ENCODE assay signal across 10 mouse cellular contexts in genomic region chr12:112560176-112560797, GRCm38 (mm10). TPM values are rescaled to one million over a fixed set of nuclear protein-coding genes. Genes with fewer than 3 reads are reported as not detected.
A peak's percentile ranks its signal among the peaks of the same experiment; 100 is the strongest.
DNase-seq lines count a peak whose midpoint lies in the region; ATAC-seq and TF ChIP-seq lines count a peak whose summit lies in the region.
"Had no signal": no experiment of that assay in that cellular context is flagged by ENCODE, and none has a peak within 500 bp of the region (broad histone marks: within the 10 kb centered on the region; RNA-seq: fewer than 3 reads in every experiment).

No protein-coding gene starts in this region.

- TF ChIP-seq POLR2A in heart, adult 2 months (IDR thresholded peaks at IDR 0.05; ENCODE audit: insufficient read depth, low read depth, low read length) = no peak
- no peak for TF ChIP-seq POLR2A in MEL (IDR thresholded peaks at IDR 0.05; ENCODE audit: control insufficient read depth in 1 of 2, insufficient read depth in 1 of 2, low read depth in 1 of 2, low read length in 2 of 2, poor library complexity in 1 of 2)

- no peak overlapping the region for H3K9ac ChIP-seq in heart, adult 2 months (ENCODE audit: low read depth, low read length)
- no peak overlapping the region for H3K9ac ChIP-seq in MEL (ENCODE audit: control insufficient read depth, low read depth, low read length, poor library complexity, severe bottlenecking)
- H3K9ac ChIP-seq in liver, embryonic 16.5 days (ENCODE audit: low read depth, low read length) = no peak overlapping the region
- H3K9ac ChIP-seq: hindbrain, embryonic 14.5 days; neural tube, embryonic 12.5 days had no signal

- intact Hi-C loops in heart, adult 2 months (cut with DNase I) = loop anchor here (2.0 kb wide), 1 partner anchor 29 kb away; the partner anchor contains the start of gene Inf2
- intact Hi-C loops in heart, postnatal 25 days (cut with DNase I) = no loop called here

- H3K79me2 ChIP-seq in heart, adult 2 months (replicated peaks; ENCODE audit: control insufficient read depth, insufficient read depth, low read length) = no peaks in the 10 kb centered on the region
- H3K79me2 ChIP-seq in MEL (ENCODE audit: control insufficient read depth, insufficient read depth, low read length, poor library complexity) = no peaks in the 10 kb centered on the region

- 29% methylated on average over 5 of the region's 5 CpGs for WGBS in heart, adult 2 months
- WGBS in liver, embryonic 16.5 days (ENCODE audit: insufficient replicate concordance) = 56% methylated on average over 5 of the region's 5 CpGs
- whole genome bisulfite sequencing in limb, embryonic 10.5 days = 60% methylated on average over 5 of the region's 5 CpGs

- peak; percentile 12; the same call in 1 of the 2 replicates for TF ChIP-seq RAD21 in MEL (IDR thresholded peaks at IDR 0.05; ENCODE audit: low read depth, low read length)

- H3K4me1 ChIP-seq in heart, adult 2 months (ENCODE audit: control insufficient read depth, insufficient read depth, low read length) = peaks cover 15% of the 10 kb centered on the region
- no peaks in the 10 kb centered on the region for H3K4me1 ChIP-seq in MEL (ENCODE audit: control insufficient read depth in 1 of 2, insufficient read depth in 2 of 2, low read length in 2 of 2)
- H3K4me1 ChIP-seq in liver, embryonic 16.5 days (ENCODE audit: control insufficient read depth, low read depth, low read length) = peaks cover 4% of the 10 kb centered on the region
- peaks cover 4% of the 10 kb centered on the region for H3K4me1 ChIP-seq in limb, embryonic 10.5 days

- DNase-seq in heart, adult 2 months = peak; percentile 24 to 31
- no peak for DNase-seq in heart, postnatal 25 days (ENCODE audit: low spot score)
- DNase-seq in MEL (ENCODE audit: low read depth, low spot score) = peak; percentile 55
- peak; percentile 56 for DNase-seq in heart, postnatal 4 days
- DNase-seq in ovary, postnatal 14 days (ENCODE audit: low spot score) = no peak
- no peak for DNase-seq in limb, embryonic 10.5 days (ENCODE audit: low spot score)
- no peak for DNase-seq in layer of hippocampus, adult 8-10 months (ENCODE audit: low spot score in 2 of 2)

- no peaks in the 10 kb centered on the region for H3K9me3 ChIP-seq in MEL (replicated peaks; ENCODE audit: insufficient read depth, low read length)
- no peaks in the 10 kb centered on the region for H3K9me3 ChIP-seq in liver, embryonic 16.5 days (replicated peaks; ENCODE audit: control insufficient read depth, low read length)
- no peaks in the 10 kb centered on the region for H3K9me3 ChIP-seq in limb, embryonic 10.5 days (replicated peaks)
- H3K9me3 ChIP-seq: neural tube, embryonic 12.5 days had no signal

- no peak overlapping the region for H3K4me2 ChIP-seq in liver, embryonic 16.5 days (ENCODE audit: low read depth, low read length)
- H3K4me2 ChIP-seq: hindbrain, embryonic 14.5 days; neural tube, embryonic 12.5 days had no signal

- H3K27me3 ChIP-seq in heart, adult 2 months (ENCODE audit: control insufficient read depth, insufficient read depth, low read length) = no peaks in the 10 kb centered on the region
- H3K27me3 ChIP-seq in MEL (ENCODE audit: control insufficient read depth in 1 of 2, insufficient read depth in 2 of 2, low read length in 2 of 2) = peaks cover 4 to 7% of the 10 kb centered on the region in 2 experiments; a peak in 3 of 4 replicates
- no peaks in the 10 kb centered on the region for H3K27me3 ChIP-seq in liver, embryonic 16.5 days (ENCODE audit: control insufficient read depth, insufficient read depth, low read depth, low read length)
- no peaks in the 10 kb centered on the region for H3K27me3 ChIP-seq in limb, embryonic 10.5 days (ENCODE audit: low read depth, poor library complexity, severe bottlenecking)
- H3K27me3 ChIP-seq: neural tube, embryonic 12.5 days had no signal

- peak; percentile 71 for TF ChIP-seq CTCF in heart, adult 2 months (IDR thresholded peaks at IDR 0.05)
- peak in 1 of 3 experiments; percentile 70; a peak in 2 of 6 replicates for TF ChIP-seq CTCF in MEL (IDR thresholded peaks at IDR 0.05 in 2 of 3, conservative IDR thresholded peaks at IDR 0.05 in 1 of 3; ENCODE audit: control insufficient read depth in 1 of 3, insufficient read depth in 1 of 3, low read depth in 2 of 3, low read length in 3 of 3, poor library complexity in 1 of 3, severe bottlenecking in 1 of 3)

- no peaks in the 10 kb centered on the region for H3K36me3 ChIP-seq in heart, adult 2 months (ENCODE audit: control insufficient read depth, insufficient read depth, low read length)
- H3K36me3 ChIP-seq in MEL (ENCODE audit: control insufficient read depth in 1 of 2, insufficient read depth in 2 of 2, low read length in 2 of 2) = no peaks in the 10 kb centered on the region
- H3K36me3 ChIP-seq in liver, embryonic 16.5 days (ENCODE audit: control insufficient read depth, insufficient read depth) = no peaks in the 10 kb centered on the region
- no peaks in the 10 kb centered on the region for H3K36me3 ChIP-seq in limb, embryonic 10.5 days
- H3K36me3 ChIP-seq: neural tube, embryonic 12.5 days had no signal

- H3K4me3 ChIP-seq in heart, adult 2 months = no peak overlapping the region
- H3K4me3 ChIP-seq in MEL (ENCODE audit: control insufficient read depth in 1 of 2, insufficient read depth in 1 of 2, low read depth in 2 of 2, low read length in 2 of 2) = no peak overlapping the region
- H3K4me3 ChIP-seq in liver, embryonic 16.5 days (ENCODE audit: low read depth, low read length) = no peak overlapping the region
- no peak overlapping the region for H3K4me3 ChIP-seq in limb, embryonic 10.5 days
- H3K4me3 ChIP-seq: neural tube, embryonic 12.5 days had no signal

- ATAC-seq in liver, embryonic 16.5 days (ENCODE audit: low read depth) = peak; percentile 57

- no peak for TF ChIP-seq EP300 in heart, adult 2 months (IDR thresholded peaks at IDR 0.05; ENCODE audit: insufficient read depth, low read depth, low read length)
- no peak for TF ChIP-seq EP300 in MEL (IDR thresholded peaks at IDR 0.05; ENCODE audit: low read depth in 1 of 2, low read length in 2 of 2)

- H3K27ac ChIP-seq in heart, adult 2 months = peak overlapping the region; percentile 58
- no peak overlapping the region for H3K27ac ChIP-seq in MEL (ENCODE audit: control insufficient read depth, low read depth, low read length)
- H3K27ac ChIP-seq in liver, embryonic 16.5 days (ENCODE audit: low read length) = no peak overlapping the region
- H3K27ac ChIP-seq in limb, embryonic 10.5 days = no peak overlapping the region
- H3K27ac ChIP-seq: hindbrain, embryonic 14.5 days; neural tube, embryonic 12.5 days had no signal

TF ChIP-seq in MEL, 35 proteins besides CTCF, POLR2A, EP300 and RAD21:
- TF ChIP-seq SMC3 (IDR thresholded peaks at IDR 0.05; ENCODE audit: low read depth, low read length) = peak; percentile 62
- no peak for TF ChIP-seq MAFK (IDR thresholded peaks at IDR 0.05; ENCODE audit: borderline replicate concordance, low read depth, low read length)

RNA-seq across cellular contexts. Expression of gene Inf2, which starts 28.3 kb away (rescaled TPM):
- total RNA-seq in heart, adult 2 months (2021) = 10 to 100 TPM; 15.0 to 17.3 TPM
- 11.7 and 12.7 TPM in 2 replicates for polyA plus RNA-seq in heart, adult 2 months (2012; rRNA removed)
- total RNA-seq in heart, postnatal 25 days (2021) = 10 to 100 TPM; 15.8 to 20.0 TPM
- 23.2 and 26.1 TPM in 2 replicates for total RNA-seq in MEL (2012; rRNA removed)
- 100 to 1,000 TPM in 1 of 2 experiments, 10 to 100 TPM in 1; 55.7 to 122 TPM for polyA plus RNA-seq in MEL (2012; ENCODE audit: insufficient read depth in 1 of 2, insufficient read length in 2 of 2, low read depth in 1 of 2, low replicate concordance in 2 of 2, missing spikeins in 1 of 2)
- 10 to 100 TPM; 18.6 to 19.7 TPM for total RNA-seq in heart, postnatal 4 days (2021)
- polyA plus RNA-seq in liver, embryonic 16.5 days (2015; fragmentation: Nextera tagmentation; extraction: Ambion mirVana) = 1.2 and 2.7 TPM in 2 replicates
- 1.3 and 1.6 TPM in 2 replicates for polyA plus RNA-seq in limb, embryonic 10.5 days (2016; fragmentation: Nextera tagmentation; extraction: Ambion mirVana)
- 100 to 1,000 TPM; 111 to 121 (median 115) TPM for total RNA-seq in layer of hippocampus, adult 8-10 months (2022)

RNA-seq across cellular contexts. Expression of gene Tmem179, which starts 43.7 kb away (rescaled TPM):
- total RNA-seq in heart, adult 2 months (2021) = not detected
- 0.44 and 0.62 TPM in 2 replicates for polyA plus RNA-seq in heart, adult 2 months (2012; rRNA removed)
- not detected for total RNA-seq in heart, postnatal 25 days (2021)
- total RNA-seq in MEL (2012; rRNA removed) = 0.08 TPM in 1 of 2 replicates, not detected in the other
- polyA plus RNA-seq in MEL (2012; ENCODE audit: insufficient read depth in 1 of 2, insufficient read length in 2 of 2, low read depth in 1 of 2, low replicate concordance in 2 of 2, missing spikeins in 1 of 2) = under 1 TPM in 1 of 2 experiments, not detected in 1; 0.10 TPM
- total RNA-seq in heart, postnatal 4 days (2021) = under 1 TPM; 0.11 to 0.12 TPM
- polyA plus RNA-seq in liver, embryonic 16.5 days (2015; fragmentation: Nextera tagmentation; extraction: Ambion mirVana) = 0.06 TPM in 1 of 2 replicates, not detected in the other
- not detected in 2 replicates for polyA plus RNA-seq in limb, embryonic 10.5 days (2016; fragmentation: Nextera tagmentation; extraction: Ambion mirVana)
- total RNA-seq in layer of hippocampus, adult 8-10 months (2022) = 100 to 1,000 TPM; 118 to 128 (median 123) TPM

RNA-seq across cellular contexts. Expression of gene Adssl1, which starts 59.6 kb away (rescaled TPM):
- total RNA-seq in heart, adult 2 months (2021) = 100 to 1,000 TPM; 150 to 173 TPM
- polyA plus RNA-seq in heart, adult 2 months (2012; rRNA removed) = 85.2 and 98.2 TPM in 2 replicates
- 100 to 1,000 TPM; 147 TPM for total RNA-seq in heart, postnatal 25 days (2021)
- 36.0 and 58.2 TPM in 2 replicates for total RNA-seq in MEL (2012; rRNA removed)
- 10 to 100 TPM in 1 of 2 experiments, not detected in 1; 63.9 TPM for polyA plus RNA-seq in MEL (2012; ENCODE audit: insufficient read depth in 1 of 2, insufficient read length in 2 of 2, low read depth in 1 of 2, low replicate concordance in 2 of 2, missing spikeins in 1 of 2)
- total RNA-seq in heart, postnatal 4 days (2021) = 100 to 1,000 TPM; 135 to 137 TPM
- polyA plus RNA-seq in liver, embryonic 16.5 days (2015; fragmentation: Nextera tagmentation; extraction: Ambion mirVana) = 12.4 and 14.0 TPM in 2 replicates
- 1.9 and 3.0 TPM in 2 replicates for polyA plus RNA-seq in limb, embryonic 10.5 days (2016; fragmentation: Nextera tagmentation; extraction: Ambion mirVana)
- total RNA-seq in layer of hippocampus, adult 8-10 months (2022) = 10 to 100 TPM in 3 of 4 experiments, 1 to 10 TPM in 1; 9.6 to 30.4 (median 20.8) TPM

Comparison
In these comparisons a context has a peak if more than half of its experiments do, and no peak if none do; other contexts are left out.
1. DNase-seq: peak in heart, adult 2 months (2 of 2), MEL (single experiment) and heart, postnatal 4 days (single experiment); none in heart, postnatal 25 days (single experiment), ovary, postnatal 14 days (single experiment), limb, embryonic 10.5 days (single experiment) and layer of hippocampus, adult 8-10 months (0 of 2).
2. RNA of gene Tmem179, which starts 43.7 kb away (total RNA-seq): 118 to 128 TPM in layer of hippocampus, adult 8-10 months; 0.11 to 0.12 TPM in heart, postnatal 4 days, 0.08 TPM in MEL, not detected in heart, postnatal 25 days and not detected in heart, adult 2 months; every median in the first group is over 100 times any median in the second.